Mouse (Mus musculus): ENCODE measurements around the gene Fkbp6. TPM values are rescaled to one million over a fixed set of nuclear protein-coding genes. Genes with fewer than 3 reads are reported as not detected.

Gene Fkbp6
- polyA plus RNA-seq, 1 experiment from 2014 or later = 0.26 TPM

DNA sequence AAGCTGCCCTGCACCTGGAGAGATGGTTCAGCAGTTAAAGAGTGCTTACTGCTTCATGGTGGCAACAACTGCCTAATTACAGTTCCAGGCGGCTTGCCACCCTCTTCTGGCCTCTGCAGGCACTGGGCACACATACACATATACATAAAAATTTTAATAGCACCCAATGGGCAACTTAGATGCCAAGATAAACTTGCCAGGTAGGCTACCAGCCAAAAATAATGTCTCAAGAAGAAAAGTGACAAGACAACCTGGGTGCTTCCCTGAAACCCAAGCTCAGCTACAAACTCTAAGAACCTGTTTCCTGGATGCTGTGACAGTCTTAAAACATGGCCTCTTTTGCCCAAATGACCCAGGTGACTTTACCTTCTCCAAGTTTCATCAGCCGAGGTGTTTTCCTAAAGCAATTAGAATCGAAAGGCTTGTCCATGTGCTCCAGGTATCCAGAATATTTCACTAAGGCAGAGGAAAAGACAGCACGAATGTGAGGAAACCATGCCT, 2.3 kb downstream of the Fkbp6 start:
- 41% methylated on average over 4 of the region's 4 CpGs for WGBS (ENCODE audit: insufficient replicate concordance)
- H3K4me2 ChIP-seq = no peak overlapping the region
- H3K27me3 ChIP-seq (replicated peaks) = peaks cover 9% of the 10 kb centered on the region; the same call in 1 of the 2 replicates
- H3K36me3 ChIP-seq = no peaks in the 10 kb centered on the region
- H3K4me1 ChIP-seq = no peaks in the 10 kb centered on the region
- no peak overlapping the region for H3K27ac ChIP-seq
- H3K4me3 ChIP-seq = no peak overlapping the region
- H3K9ac ChIP-seq = no peak overlapping the region
- H3K9me3 ChIP-seq (replicated peaks) = no peaks in the 10 kb centered on the region
- no peak for ATAC-seq

DNA sequence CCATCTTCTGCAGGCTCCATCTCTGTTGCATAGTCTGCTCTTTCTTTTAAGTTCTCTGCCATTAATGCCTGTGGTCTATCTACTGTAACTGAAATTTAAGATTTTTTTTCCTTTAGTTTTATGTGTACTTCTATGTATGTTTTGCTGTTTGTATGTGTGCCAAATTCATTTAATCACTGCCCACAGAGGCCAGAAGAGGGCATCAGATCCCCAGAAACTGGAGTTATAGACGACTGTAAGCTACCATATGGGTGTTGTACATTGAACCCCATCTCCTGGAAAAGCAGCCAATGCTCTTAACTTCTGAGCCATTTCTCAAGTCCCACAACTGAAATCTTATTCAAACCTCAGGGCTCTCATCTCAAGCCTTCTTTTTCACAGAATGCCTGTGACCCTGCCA, 3.4 kb downstream of the Fkbp6 start:
- H3K36me3 ChIP-seq = no peaks in the 10 kb centered on the region
- peaks cover 4% of the 10 kb centered on the region; the same call in 1 of the 2 replicates for H3K27me3 ChIP-seq (replicated peaks)
- no peak overlapping the region for H3K4me2 ChIP-seq
- no peaks in the 10 kb centered on the region for H3K4me1 ChIP-seq
- no peaks in the 10 kb centered on the region for H3K9me3 ChIP-seq (replicated peaks)
- WGBS (ENCODE audit: insufficient replicate concordance) = 16% methylated on average over 1 of the region's 1 CpGs
- no peak overlapping the region for H3K27ac ChIP-seq
- no peak overlapping the region for H3K4me3 ChIP-seq
- ATAC-seq = no peak
- no peak overlapping the region for H3K9ac ChIP-seq

DNA sequence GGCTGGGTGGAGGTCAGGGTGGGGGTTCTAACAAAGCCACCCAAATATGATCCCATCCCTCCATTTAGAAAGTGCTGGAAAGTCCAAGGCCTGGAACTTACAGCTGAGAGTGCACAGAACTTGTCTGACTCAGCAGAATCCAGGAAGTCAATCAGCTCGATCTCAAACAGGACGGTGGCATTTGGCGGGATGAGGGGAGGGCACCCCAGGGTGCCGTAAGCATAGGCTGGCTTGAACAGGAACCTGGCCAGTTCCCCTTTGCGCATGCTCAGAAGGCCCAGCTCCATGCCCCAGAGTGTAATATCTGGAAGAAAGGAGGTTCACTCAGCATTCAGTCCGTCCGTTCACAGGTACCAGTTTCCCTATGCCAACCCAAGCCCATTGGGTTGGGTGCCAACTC, 3.9 kb downstream of the Fkbp6 start:
- H3K27ac ChIP-seq = no peak overlapping the region
- H3K4me3 ChIP-seq = no peak overlapping the region
- H3K4me1 ChIP-seq = no peaks in the 10 kb centered on the region
- ATAC-seq = no peak
- no peak overlapping the region for H3K9ac ChIP-seq
- no peaks in the 10 kb centered on the region for H3K36me3 ChIP-seq
- H3K27me3 ChIP-seq (replicated peaks) = peaks cover 4% of the 10 kb centered on the region; the same call in 1 of the 2 replicates
- 59% methylated on average over 7 of the region's 7 CpGs for WGBS (ENCODE audit: insufficient replicate concordance)
- no peaks in the 10 kb centered on the region for H3K9me3 ChIP-seq (replicated peaks)
- no peak overlapping the region for H3K4me2 ChIP-seq

DNA sequence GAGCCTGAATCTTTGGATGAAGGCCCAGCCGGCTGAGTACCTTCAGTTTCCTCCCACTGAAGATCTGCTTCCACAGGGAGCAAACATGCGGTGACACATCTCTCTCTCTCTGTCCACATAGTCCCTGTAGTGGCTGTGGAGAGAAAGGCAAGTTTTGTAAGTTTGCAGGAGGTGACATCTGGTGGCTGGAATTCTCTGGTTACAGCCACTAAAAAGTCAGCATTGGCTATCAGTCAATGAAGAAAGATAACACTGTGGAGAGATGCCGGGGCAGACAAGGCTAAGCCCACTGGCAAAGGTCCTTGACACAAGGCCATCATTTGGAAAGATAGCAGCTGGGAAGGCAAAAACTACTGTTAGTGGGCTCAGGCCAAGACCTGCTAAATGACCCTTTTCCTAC, 12.3 kb downstream of the Fkbp6 start:
- Histone ChIP-seq H3K36me3 (no peaks in the 10 kb centered on the region), H3K4me2 (no peak overlapping the region), H3K9me3 (replicated peaks) (no peaks in the 10 kb centered on the region), H3K9ac (no peak overlapping the region), H3K27me3 (replicated peaks) (0 out of 2 replicates have a peak, but pooled peaks cover 4% of the 10 kb centered on the region), H3K4me3 (no peak overlapping the region), H3K27ac (no peak overlapping the region), H3K4me1 (no peaks in the 10 kb centered on the region)
- 59% methylated on average over 3 of the region's 3 CpGs for WGBS (ENCODE audit: insufficient replicate concordance)
- ATAC-seq = no peak

DNA sequence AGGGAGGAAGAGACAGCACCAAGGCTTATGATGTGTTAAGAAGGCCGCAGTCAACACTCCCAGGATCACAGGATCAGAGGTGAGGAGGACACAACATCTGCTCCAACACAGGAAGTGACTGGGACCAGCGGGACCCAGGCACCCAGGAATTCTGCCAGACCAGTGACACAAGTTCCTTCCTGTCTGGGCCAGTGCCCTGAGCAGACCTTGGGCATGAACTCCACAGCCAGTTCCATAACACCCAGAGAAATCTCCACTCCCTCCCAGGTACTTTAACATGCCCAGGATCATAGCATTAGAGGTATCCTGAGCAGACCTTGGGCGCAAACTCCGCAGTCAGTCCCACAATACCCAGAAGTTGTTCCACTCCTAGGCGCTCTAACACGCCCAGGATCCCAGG, 18.7 kb downstream of the Fkbp6 start:
- Histone ChIP-seq H3K4me2 (no peak overlapping the region), H3K4me1 (no peaks in the 10 kb centered on the region), H3K36me3 (no peaks in the 10 kb centered on the region), H3K9ac (no peak overlapping the region), H3K9me3 (replicated peaks) (no peaks in the 10 kb centered on the region), H3K4me3 (no peak overlapping the region), H3K27me3 (replicated peaks) (no peaks in the 10 kb centered on the region), H3K27ac (no peak overlapping the region)
- ATAC-seq = no peak
- WGBS (ENCODE audit: insufficient replicate concordance) = 61% methylated on average over 6 of the region's 6 CpGs

DNA sequence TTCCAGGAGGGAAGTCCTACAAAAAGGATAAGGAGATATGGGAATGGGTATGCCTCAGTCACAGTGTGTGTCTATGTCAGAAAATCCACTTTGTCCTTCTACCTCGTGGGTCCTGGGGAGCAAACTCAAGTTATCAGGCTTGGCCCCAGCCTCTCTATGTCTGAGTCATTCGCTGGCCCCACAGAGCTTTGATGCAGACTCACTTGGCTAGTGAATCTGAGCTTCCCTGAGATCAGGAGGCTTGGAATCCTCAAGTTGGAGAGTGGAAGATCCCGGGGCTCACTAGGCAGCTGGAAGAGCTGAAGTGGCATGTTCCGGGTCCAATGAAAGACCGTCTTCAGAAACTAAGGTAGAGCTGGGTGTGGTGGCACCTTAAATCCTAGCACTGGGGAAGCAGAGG, 19.6 kb downstream of the Fkbp6 start:
- no peak overlapping the region for H3K4me3 ChIP-seq
- no peaks in the 10 kb centered on the region for H3K9me3 ChIP-seq (replicated peaks)
- H3K27me3 ChIP-seq (replicated peaks) = no peaks in the 10 kb centered on the region
- 62% methylated on average over 5 of the region's 5 CpGs for WGBS (ENCODE audit: insufficient replicate concordance)
- no peak overlapping the region for H3K27ac ChIP-seq
- no peaks in the 10 kb centered on the region for H3K36me3 ChIP-seq
- no peaks in the 10 kb centered on the region for H3K4me1 ChIP-seq
- H3K9ac ChIP-seq = no peak overlapping the region
- H3K4me2 ChIP-seq = no peak overlapping the region
- no peak for ATAC-seq

DNA sequence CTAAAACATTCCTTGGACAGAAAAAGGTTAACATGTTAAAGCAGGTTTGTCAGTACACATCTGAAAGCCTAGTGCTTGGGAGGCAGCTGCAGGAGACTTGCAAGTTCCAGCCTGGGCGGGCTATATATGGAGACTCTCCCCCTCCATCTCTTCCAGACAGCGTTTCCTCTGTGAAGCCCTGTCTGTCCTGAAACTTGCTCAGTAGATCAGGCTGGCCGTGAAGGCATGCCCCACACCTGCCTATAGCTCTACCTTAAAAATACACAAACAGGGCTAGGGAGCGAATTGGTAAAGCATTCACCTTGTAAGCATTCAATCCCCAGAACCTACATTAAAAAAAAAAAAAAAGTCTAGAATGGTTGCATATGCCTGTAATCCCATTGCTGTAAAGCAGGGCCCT, 20.4 kb downstream of the Fkbp6 start:
- no peak for ATAC-seq
- 50% methylated on average over 4 of the region's 4 CpGs for WGBS (ENCODE audit: insufficient replicate concordance)
- H3K27me3 ChIP-seq (replicated peaks) = no peaks in the 10 kb centered on the region
- no peak overlapping the region for H3K9ac ChIP-seq
- H3K4me3 ChIP-seq = no peak overlapping the region
- no peaks in the 10 kb centered on the region for H3K9me3 ChIP-seq (replicated peaks)
- H3K27ac ChIP-seq = no peak overlapping the region
- no peak overlapping the region for H3K4me2 ChIP-seq
- H3K36me3 ChIP-seq = no peaks in the 10 kb centered on the region
- no peaks in the 10 kb centered on the region for H3K4me1 ChIP-seq

DNA sequence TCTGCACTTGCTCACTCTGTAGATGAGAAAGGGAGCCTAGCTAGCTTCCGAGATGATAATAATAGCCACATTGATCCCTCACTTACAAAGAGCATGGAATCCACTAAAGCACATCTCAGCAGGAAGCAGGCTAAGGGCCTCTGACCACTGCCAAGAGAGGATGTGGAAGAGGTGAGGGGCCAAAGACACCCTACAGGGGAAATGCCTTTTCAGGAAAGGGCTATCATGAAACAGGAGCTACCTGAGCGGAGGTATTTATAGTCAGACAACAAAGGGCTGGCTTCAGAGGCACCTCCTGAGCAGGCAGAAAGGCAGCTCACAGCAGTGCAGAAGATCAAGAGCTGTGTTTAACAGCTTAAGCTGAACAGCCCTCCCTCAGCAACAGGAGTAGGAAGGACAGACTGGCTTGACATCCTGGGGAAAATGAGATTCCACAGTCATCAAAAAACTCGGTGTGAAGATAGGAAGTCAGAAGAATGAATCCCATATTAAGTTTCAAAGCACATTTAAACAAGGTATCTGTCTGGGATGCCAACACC, 23.7 kb downstream of the Fkbp6 start:
- H3K9me3 ChIP-seq (replicated peaks) = no peaks in the 10 kb centered on the region
- no peaks in the 10 kb centered on the region for H3K4me1 ChIP-seq
- no peaks in the 10 kb centered on the region for H3K36me3 ChIP-seq
- no peak overlapping the region for H3K9ac ChIP-seq
- H3K4me2 ChIP-seq = no peak overlapping the region
- no peak for ATAC-seq
- no peaks in the 10 kb centered on the region for H3K27me3 ChIP-seq (replicated peaks)
- no peak overlapping the region for H3K4me3 ChIP-seq
- 31% methylated on average over 3 of the region's 3 CpGs for WGBS (ENCODE audit: insufficient replicate concordance)
- no peak overlapping the region for H3K27ac ChIP-seq

DNA sequence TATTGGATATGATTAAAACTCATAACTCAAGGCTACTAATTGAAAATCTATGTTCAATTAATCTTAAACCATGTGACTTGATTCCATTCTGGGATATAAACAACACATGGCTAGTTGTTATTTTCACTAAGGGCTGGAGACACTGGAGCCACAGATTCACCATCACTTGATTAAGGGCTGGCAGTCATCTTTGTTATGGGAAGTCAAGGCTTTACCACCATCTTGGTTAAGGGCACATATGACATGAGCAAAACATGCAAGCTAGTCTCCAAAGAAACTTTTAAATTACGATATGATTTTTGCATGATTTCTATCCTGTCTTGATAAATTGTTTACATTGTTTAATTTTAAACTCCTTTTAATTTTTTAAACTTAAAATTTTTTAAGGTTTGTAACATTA, 27.6 kb downstream of the Fkbp6 start:
- Histone ChIP-seq H3K36me3 (no peaks in the 10 kb centered on the region), H3K9me3 (replicated peaks) (no peaks in the 10 kb centered on the region), H3K27ac (no peak overlapping the region), H3K9ac (no peak overlapping the region), H3K4me2 (no peak overlapping the region), H3K4me3 (no peak overlapping the region), H3K4me1 (no peaks in the 10 kb centered on the region), H3K27me3 (replicated peaks) (no peaks in the 10 kb centered on the region)
- 73% methylated on average over 1 of the region's 1 CpGs for WGBS (ENCODE audit: insufficient replicate concordance)
- no peak for ATAC-seq

DNA sequence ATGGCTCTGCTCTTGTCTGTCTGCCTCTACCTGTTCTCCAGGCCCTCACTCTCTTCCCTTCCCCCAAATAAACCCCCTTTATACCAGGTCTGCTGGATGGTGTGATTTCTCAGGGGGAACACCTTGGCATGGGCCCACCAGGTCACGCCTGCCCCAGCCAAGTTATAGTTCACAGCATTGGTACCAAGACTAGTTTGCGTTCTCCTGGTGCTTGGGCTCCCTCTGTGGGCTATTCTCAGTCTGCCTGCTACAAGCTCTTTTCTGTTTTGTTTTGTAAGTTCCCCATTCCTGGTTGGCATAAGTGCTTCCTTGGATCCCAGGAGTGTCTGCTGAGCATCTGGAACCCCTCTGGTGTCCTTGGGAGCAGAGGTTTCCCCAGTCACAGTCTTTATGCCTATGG, 30.0 kb downstream of the Fkbp6 start:
- Histone ChIP-seq H3K4me3 (no peak overlapping the region), H3K36me3 (no peaks in the 10 kb centered on the region), H3K4me1 (no peaks in the 10 kb centered on the region), H3K4me2 (no peak overlapping the region), H3K9me3 (replicated peaks) (no peaks in the 10 kb centered on the region), H3K9ac (no peak overlapping the region), H3K27ac (no peak overlapping the region), H3K27me3 (replicated peaks) (no peaks in the 10 kb centered on the region)
- no peak for ATAC-seq
- WGBS (ENCODE audit: insufficient replicate concordance) = 64% methylated on average over 2 of the region's 2 CpGs

DNA sequence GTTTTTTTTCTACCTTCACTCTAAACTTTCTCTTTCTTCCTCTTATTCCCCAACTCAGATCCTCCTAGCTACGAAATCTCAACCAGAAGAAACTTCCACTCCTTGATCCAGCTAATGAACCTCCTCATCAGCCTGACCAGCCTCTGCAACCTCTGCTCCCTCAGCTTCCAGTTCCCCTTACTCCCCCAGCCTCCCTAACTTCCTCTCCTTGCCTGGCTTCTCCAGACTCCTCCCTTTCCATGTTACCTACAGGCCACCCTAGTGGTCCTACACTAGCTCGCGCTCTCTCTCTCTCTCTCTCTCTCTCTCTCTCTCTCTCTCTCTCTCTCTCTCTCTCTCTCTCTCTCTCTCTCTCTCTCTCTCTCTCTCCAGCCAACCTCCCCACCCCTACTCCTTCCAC, 33.7 kb downstream of the Fkbp6 start:
- ATAC-seq = no peak
- H3K4me1 ChIP-seq = no peaks in the 10 kb centered on the region
- no peaks in the 10 kb centered on the region; the same call in 1 of the 2 replicates for H3K27me3 ChIP-seq (replicated peaks)
- 54% methylated on average over 2 of the region's 3 CpGs for WGBS (ENCODE audit: insufficient replicate concordance)
- H3K4me3 ChIP-seq = no peak overlapping the region
- H3K27ac ChIP-seq = no peak overlapping the region
- no peak overlapping the region for H3K4me2 ChIP-seq
- no peaks in the 10 kb centered on the region for H3K36me3 ChIP-seq
- H3K9me3 ChIP-seq (replicated peaks) = no peaks in the 10 kb centered on the region
- no peak overlapping the region for H3K9ac ChIP-seq

DNA sequence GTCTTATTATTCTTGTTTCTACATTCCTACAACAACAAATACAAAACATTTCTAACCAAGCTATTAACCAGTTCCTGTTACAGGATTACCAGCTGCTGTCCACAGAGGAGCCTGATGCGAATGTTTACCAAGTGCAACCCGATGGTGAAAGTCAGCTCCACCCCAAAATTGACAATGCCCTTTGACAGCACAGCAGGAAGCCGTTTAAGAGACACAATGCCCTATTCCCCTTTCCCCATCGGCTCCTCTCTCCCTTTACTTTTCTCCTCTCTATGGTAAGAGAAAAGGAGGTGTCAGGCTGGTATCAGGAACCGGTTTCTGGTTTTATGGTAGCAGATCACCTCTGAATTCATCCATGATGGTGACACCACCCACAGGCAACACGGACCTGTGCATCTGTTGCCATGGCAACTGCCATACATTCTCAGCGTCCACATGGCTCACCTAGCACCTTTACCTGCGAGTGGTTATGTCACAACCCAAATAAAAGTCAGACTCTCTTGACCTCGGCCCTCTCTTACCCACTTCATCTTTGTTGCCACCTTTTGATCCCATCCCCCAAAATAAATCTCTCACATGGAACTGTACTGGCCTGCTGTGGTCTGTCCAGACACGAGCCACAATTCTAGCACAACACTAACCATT, 43.4 kb downstream of the Fkbp6 start:
- no peak for ATAC-seq
- WGBS (ENCODE audit: insufficient replicate concordance) = 37% methylated on average over 10 of the region's 10 CpGs
- H3K27ac ChIP-seq = no peak overlapping the region
- H3K4me3 ChIP-seq = no peak overlapping the region
- H3K9me3 ChIP-seq (replicated peaks) = no peaks in the 10 kb centered on the region
- no peaks in the 10 kb centered on the region for H3K36me3 ChIP-seq
- H3K9ac ChIP-seq = no peak overlapping the region
- no peak overlapping the region for H3K4me2 ChIP-seq
- no peaks in the 10 kb centered on the region for H3K4me1 ChIP-seq
- peaks cover 13% of the 10 kb centered on the region for H3K27me3 ChIP-seq (replicated peaks)

DNA sequence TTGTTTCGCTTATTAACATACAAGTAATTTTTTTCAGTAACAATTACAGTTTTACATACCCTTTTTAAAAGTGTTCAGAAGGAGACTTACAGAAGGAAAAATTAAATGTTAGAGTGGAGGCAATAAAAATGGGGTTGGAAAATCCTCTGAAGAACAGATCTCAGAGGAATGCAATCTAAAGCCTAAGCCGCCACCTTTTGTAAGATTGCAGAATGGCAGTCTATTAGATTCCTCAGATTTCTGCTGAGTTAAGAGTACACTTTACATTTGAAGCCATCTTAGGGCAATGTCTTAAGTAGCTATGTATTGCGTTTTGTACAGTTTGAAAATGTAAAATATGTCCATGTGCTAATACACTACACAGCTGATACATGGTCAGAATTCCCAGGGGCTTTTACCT, 47.4 kb downstream of the Fkbp6 start:
- Histone ChIP-seq H3K4me3 (no peak overlapping the region), H3K4me2 (no peak overlapping the region), H3K4me1 (no peaks in the 10 kb centered on the region), H3K27me3 (replicated peaks) (peaks cover 9% of the 10 kb centered on the region), H3K27ac (no peak overlapping the region), H3K36me3 (no peaks in the 10 kb centered on the region), H3K9ac (no peak overlapping the region), H3K9me3 (replicated peaks) (no peaks in the 10 kb centered on the region)
- no peak for ATAC-seq
- WGBS (ENCODE audit: insufficient replicate concordance) = 71% methylated on average over 3 of the region's 3 CpGs
